In the genomic region with DNA sequence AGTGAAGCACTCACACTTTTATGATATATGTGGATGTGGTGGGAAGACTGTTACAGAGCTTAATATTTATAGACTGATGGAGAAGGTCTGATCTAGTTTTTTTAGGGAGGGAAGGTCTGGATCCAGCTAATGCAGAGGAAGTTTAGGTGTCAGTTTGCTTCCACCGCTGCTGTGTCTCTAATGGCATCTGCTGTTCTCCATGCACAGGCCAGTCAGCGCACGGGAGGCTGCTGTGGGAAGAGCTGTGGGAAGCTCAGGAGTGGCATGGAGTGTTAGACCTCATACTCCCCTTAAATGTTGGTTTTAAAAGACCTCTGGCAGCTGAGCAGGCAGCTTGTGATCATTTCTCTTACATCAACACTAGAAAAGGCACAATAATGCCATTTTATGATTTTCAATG, we compare ENCODE assay signal across 16 mouse cellular contexts.
"Had no signal": no experiment of that assay in that cellular context is flagged by ENCODE, and none has a peak within 500 bp of the region (broad histone marks: within the 10 kb centered on the region; RNA-seq: fewer than 3 reads in every experiment).

No protein-coding gene starts in this region.

- H3K27me3 ChIP-seq: lung, embryonic 15.5 days; midbrain, embryonic 12.5 days had no signal

- H3K27ac ChIP-seq: kidney, postnatal 0 days; layer of hippocampus, adult 2 months; liver, embryonic 12.5 days; liver, embryonic 15.5 days; lung, embryonic 15.5 days; midbrain, embryonic 12.5 days had no signal

- DNase-seq: kidney, adult 9 months; kidney, postnatal 25 days; layer of hippocampus, adult 9-11 months; liver; lung, adult 18-20 months; lung, postnatal 10 days; lung, postnatal 36 days; thymus, adult 18-20 months; thymus, postnatal 36 days had no signal

- ATAC-seq: liver, embryonic 12.5 days had no signal

- H3K4me1 ChIP-seq: liver, embryonic 12.5 days; liver, embryonic 15.5 days; megakaryocyte, embryonic 14.5 days had no signal

- H3K4me2 ChIP-seq: liver, embryonic 12.5 days; liver, embryonic 15.5 days; lung, embryonic 15.5 days had no signal

- H3K9ac ChIP-seq: liver, embryonic 12.5 days; liver, embryonic 15.5 days; lung, embryonic 15.5 days; midbrain, embryonic 12.5 days had no signal

- H3K4me3 ChIP-seq: layer of hippocampus, adult 2 months; liver, embryonic 12.5 days; liver, embryonic 15.5 days; lung, embryonic 15.5 days; megakaryocyte, embryonic 14.5 days; midbrain, embryonic 12.5 days had no signal

- H3K36me3 ChIP-seq: liver, embryonic 12.5 days; liver, embryonic 15.5 days; lung, embryonic 15.5 days; midbrain, embryonic 12.5 days had no signal

- H3K9me3 ChIP-seq: liver, embryonic 12.5 days; liver, embryonic 15.5 days; lung, embryonic 15.5 days; megakaryocyte, embryonic 14.5 days; midbrain, embryonic 12.5 days had no signal
